Mouse (Mus musculus): ENCODE results near the gene Itpr1. TPM values are rescaled to one million over a fixed set of nuclear protein-coding genes. Genes with fewer than 3 reads are reported as not detected.

Gene Itpr1
- polyA plus RNA-seq, 1 experiment from 2014 or later, result 10.2 TPM

GRCm38 (mm10) chr6:108458182-108458571 is 245.3 kb downstream of the Itpr1 start:
- H3K9me3 ChIP-seq, result no peaks in the 10 kb centered on the region
- no peak overlapping the region for H3K4me3 ChIP-seq (replicated peaks)
- peaks cover 34% of the 10 kb centered on the region for H3K4me1 ChIP-seq
- no peak for ATAC-seq (ENCODE audit: low FRiP score)
- 35% methylated on average over 2 of the region's 2 CpGs for WGBS
- peak overlapping the region; percentile 65; the same call in 1 of the 2 replicates for H3K27ac ChIP-seq
- H3K36me3 ChIP-seq (replicated peaks), result no peaks in the 10 kb centered on the region
- peaks cover 4% of the 10 kb centered on the region; the same call in 1 of the 2 replicates for H3K27me3 ChIP-seq
- no peak overlapping the region for H3K4me2 ChIP-seq
- H3K9ac ChIP-seq, result no peak overlapping the region

GRCm38 (mm10) chr6:108458826-108459225 is 245.9 kb downstream of the Itpr1 start:
- H3K4me2 ChIP-seq, result no peak overlapping the region
- no peaks in the 10 kb centered on the region for H3K36me3 ChIP-seq (replicated peaks)
- H3K4me1 ChIP-seq, result peaks cover 33% of the 10 kb centered on the region
- WGBS, result 87% methylated on average over 11 of the region's 11 CpGs
- no peak overlapping the region for H3K4me3 ChIP-seq (replicated peaks)
- H3K9ac ChIP-seq, result no peak overlapping the region
- ATAC-seq (ENCODE audit: low FRiP score), result no peak
- no peaks in the 10 kb centered on the region for H3K9me3 ChIP-seq
- peaks cover 4% of the 10 kb centered on the region; the same call in 1 of the 2 replicates for H3K27me3 ChIP-seq
- no peak overlapping the region for H3K27ac ChIP-seq

- ATAC-seq (ENCODE audit: low FRiP score), result no peak
- Histone ChIP-seq H3K9me3 (no peaks in the 10 kb centered on the region), H3K36me3 (replicated peaks) (no peaks in the 10 kb centered on the region), H3K4me2 (no peak overlapping the region), H3K4me1 (no peaks in the 10 kb centered on the region; the same call in 1 of the 2 replicates), H3K4me3 (replicated peaks) (no peak overlapping the region), H3K27ac (no peak overlapping the region), H3K27me3 (no peaks in the 10 kb centered on the region), H3K9ac (no peak overlapping the region)
- WGBS, result 91% methylated on average over 8 of the region's 8 CpGs
Measured at GRCm38 (mm10) chr6:108464308-108464979, 251.5 kb downstream of the Itpr1 start.

- no peak overlapping the region for H3K9ac ChIP-seq
- H3K4me1 ChIP-seq, result no peaks in the 10 kb centered on the region
- H3K4me3 ChIP-seq (replicated peaks), result no peak overlapping the region
- H3K27me3 ChIP-seq, result no peaks in the 10 kb centered on the region
- no peak for ATAC-seq (ENCODE audit: low FRiP score)
- no peaks in the 10 kb centered on the region for H3K36me3 ChIP-seq (replicated peaks)
- H3K9me3 ChIP-seq, result no peaks in the 10 kb centered on the region
- WGBS, result 93% methylated on average over 5 of the region's 5 CpGs
- no peak overlapping the region for H3K4me2 ChIP-seq
- no peak overlapping the region for H3K27ac ChIP-seq
Measured at GRCm38 (mm10) chr6:108465159-108465558, 252.3 kb downstream of the Itpr1 start.

- WGBS, result 90% methylated on average over 8 of the region's 8 CpGs
- H3K9ac ChIP-seq, result no peak overlapping the region
- no peaks in the 10 kb centered on the region for H3K4me1 ChIP-seq
- H3K36me3 ChIP-seq (replicated peaks), result no peaks in the 10 kb centered on the region
- no peak for ATAC-seq (ENCODE audit: low FRiP score)
- no peak overlapping the region for H3K27ac ChIP-seq
- no peaks in the 10 kb centered on the region for H3K27me3 ChIP-seq
- no peaks in the 10 kb centered on the region for H3K9me3 ChIP-seq
- H3K4me3 ChIP-seq (replicated peaks), result no peak overlapping the region
- no peak overlapping the region for H3K4me2 ChIP-seq
Measured at GRCm38 (mm10) chr6:108466061-108466531, 253.2 kb downstream of the Itpr1 start.

GRCm38 (mm10) chr6:108467597-108467996 is 254.7 kb downstream of the Itpr1 start:
- Histone ChIP-seq H3K36me3 (replicated peaks) (no peaks in the 10 kb centered on the region), H3K27ac (no peak overlapping the region), H3K4me1 (no peaks in the 10 kb centered on the region), H3K9ac (no peak overlapping the region), H3K4me3 (replicated peaks) (no peak overlapping the region), H3K9me3 (no peaks in the 10 kb centered on the region), H3K27me3 (no peaks in the 10 kb centered on the region), H3K4me2 (no peak overlapping the region)
- no peak for ATAC-seq (ENCODE audit: low FRiP score)
- WGBS, result 81% methylated on average over 6 of the region's 6 CpGs

- Histone ChIP-seq H3K4me1 (no peaks in the 10 kb centered on the region), H3K27me3 (no peaks in the 10 kb centered on the region), H3K36me3 (replicated peaks) (no peaks in the 10 kb centered on the region), H3K27ac (no peak overlapping the region), H3K9me3 (no peaks in the 10 kb centered on the region), H3K4me2 (no peak overlapping the region), H3K9ac (no peak overlapping the region), H3K4me3 (replicated peaks) (no peak overlapping the region)
- no peak for ATAC-seq (ENCODE audit: low FRiP score)
- WGBS, result 64% methylated on average over 3 of the region's 3 CpGs
Measured at GRCm38 (mm10) chr6:108468226-108468825, 255.4 kb downstream of the Itpr1 start.

- no peak for ATAC-seq (ENCODE audit: low FRiP score)
Measured at GRCm38 (mm10) chr6:108471878-108472277, 259.0 kb downstream of the Itpr1 start.

GRCm38 (mm10) chr6:108472748-108473147 is 259.9 kb downstream of the Itpr1 start:
- Histone ChIP-seq H3K9ac (no peak overlapping the region), H3K4me1 (no peaks in the 10 kb centered on the region), H3K4me2 (no peak overlapping the region), H3K27ac (no peak overlapping the region), H3K36me3 (replicated peaks) (no peaks in the 10 kb centered on the region), H3K4me3 (replicated peaks) (no peak overlapping the region), H3K9me3 (no peaks in the 10 kb centered on the region), H3K27me3 (no peaks in the 10 kb centered on the region)
- 95% methylated on average over 3 of the region's 3 CpGs for WGBS
- no peak for ATAC-seq (ENCODE audit: low FRiP score)

More at GRCm38 (mm10) chr6:108471878-108472277, 259.0 kb downstream of the Itpr1 start:
- Histone ChIP-seq H3K27ac (no peak overlapping the region), H3K4me2 (no peak overlapping the region), H3K9ac (no peak overlapping the region), H3K4me1 (no peaks in the 10 kb centered on the region), H3K9me3 (no peaks in the 10 kb centered on the region), H3K36me3 (replicated peaks) (no peaks in the 10 kb centered on the region), H3K4me3 (replicated peaks) (no peak overlapping the region), H3K27me3 (no peaks in the 10 kb centered on the region)
- WGBS, result 92% methylated on average over 3 of the region's 3 CpGs

- ATAC-seq (ENCODE audit: low FRiP score), result no peak
- no peak overlapping the region for H3K27ac ChIP-seq
- H3K4me1 ChIP-seq, result no peaks in the 10 kb centered on the region
- no peaks in the 10 kb centered on the region for H3K27me3 ChIP-seq
- 87% methylated on average over 8 of the region's 8 CpGs for WGBS
- H3K9ac ChIP-seq, result no peak overlapping the region
- H3K4me2 ChIP-seq, result no peak overlapping the region
- H3K36me3 ChIP-seq (replicated peaks), result no peaks in the 10 kb centered on the region
- H3K9me3 ChIP-seq, result no peaks in the 10 kb centered on the region
- H3K4me3 ChIP-seq (replicated peaks), result no peak overlapping the region
Measured at GRCm38 (mm10) chr6:108476797-108477235, 263.9 kb downstream of the Itpr1 start.

GRCm38 (mm10) chr6:108477602-108478001 is 264.7 kb downstream of the Itpr1 start:
- no peak for ATAC-seq (ENCODE audit: low FRiP score)
- Histone ChIP-seq H3K36me3 (replicated peaks) (no peaks in the 10 kb centered on the region), H3K27ac (no peak overlapping the region), H3K4me1 (no peaks in the 10 kb centered on the region), H3K4me3 (replicated peaks) (no peak overlapping the region), H3K4me2 (no peak overlapping the region), H3K27me3 (no peaks in the 10 kb centered on the region), H3K9ac (no peak overlapping the region), H3K9me3 (no peaks in the 10 kb centered on the region)
- WGBS, result 90% methylated on average over 6 of the region's 6 CpGs

GRCm38 (mm10) chr6:108481190-108481589 is 268.3 kb downstream of the Itpr1 start:
- H3K9me3 ChIP-seq, result no peaks in the 10 kb centered on the region
- no peaks in the 10 kb centered on the region for H3K27me3 ChIP-seq
- no peak overlapping the region for H3K9ac ChIP-seq
- no peak overlapping the region for H3K4me2 ChIP-seq
- H3K27ac ChIP-seq, result no peak overlapping the region
- H3K4me3 ChIP-seq (replicated peaks), result no peak overlapping the region
- no peak for ATAC-seq (ENCODE audit: low FRiP score)
- H3K36me3 ChIP-seq (replicated peaks), result no peaks in the 10 kb centered on the region
- H3K4me1 ChIP-seq, result no peaks in the 10 kb centered on the region
- 89% methylated on average over 4 of the region's 4 CpGs for WGBS

- H3K4me3 ChIP-seq (replicated peaks), result no peak overlapping the region
- no peaks in the 10 kb centered on the region for H3K4me1 ChIP-seq
- no peaks in the 10 kb centered on the region for H3K27me3 ChIP-seq
- ATAC-seq (ENCODE audit: low FRiP score), result no peak
- H3K4me2 ChIP-seq, result no peak overlapping the region
- no peak overlapping the region for H3K9ac ChIP-seq
- H3K27ac ChIP-seq, result no peak overlapping the region
- 92% methylated on average over 5 of the region's 5 CpGs for WGBS
- no peaks in the 10 kb centered on the region for H3K36me3 ChIP-seq (replicated peaks)
- no peaks in the 10 kb centered on the region for H3K9me3 ChIP-seq
Measured at GRCm38 (mm10) chr6:108482464-108482863, 269.6 kb downstream of the Itpr1 start.

All from forebrain, embryonic 12.5 days (tissue).